Mouse (Mus musculus): ENCODE data around the gene Lypd6b.

The Lypd6b gene

DNA sequence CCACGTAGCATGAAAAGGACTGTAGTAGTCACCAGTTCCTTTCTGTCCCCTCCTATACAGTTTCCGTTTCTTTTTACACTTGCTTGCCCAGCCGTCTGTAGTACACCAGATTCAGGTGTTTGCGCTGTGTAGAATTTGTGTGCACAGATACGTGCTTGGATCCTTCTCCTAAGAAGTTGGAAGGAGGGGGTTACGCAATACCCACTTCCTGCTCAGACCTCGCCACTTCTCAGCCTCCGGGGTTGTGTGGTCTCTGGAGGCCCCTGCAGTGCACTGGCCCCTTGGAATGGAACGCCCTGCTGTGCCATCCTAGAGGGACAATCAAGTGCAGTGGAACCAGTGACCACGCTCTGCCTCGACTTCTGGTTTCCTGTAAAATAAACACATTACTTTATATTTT is 16.3 kb upstream of the Lypd6b start:
- peak; percentile 7 to 28 for DNase-seq

DNA sequence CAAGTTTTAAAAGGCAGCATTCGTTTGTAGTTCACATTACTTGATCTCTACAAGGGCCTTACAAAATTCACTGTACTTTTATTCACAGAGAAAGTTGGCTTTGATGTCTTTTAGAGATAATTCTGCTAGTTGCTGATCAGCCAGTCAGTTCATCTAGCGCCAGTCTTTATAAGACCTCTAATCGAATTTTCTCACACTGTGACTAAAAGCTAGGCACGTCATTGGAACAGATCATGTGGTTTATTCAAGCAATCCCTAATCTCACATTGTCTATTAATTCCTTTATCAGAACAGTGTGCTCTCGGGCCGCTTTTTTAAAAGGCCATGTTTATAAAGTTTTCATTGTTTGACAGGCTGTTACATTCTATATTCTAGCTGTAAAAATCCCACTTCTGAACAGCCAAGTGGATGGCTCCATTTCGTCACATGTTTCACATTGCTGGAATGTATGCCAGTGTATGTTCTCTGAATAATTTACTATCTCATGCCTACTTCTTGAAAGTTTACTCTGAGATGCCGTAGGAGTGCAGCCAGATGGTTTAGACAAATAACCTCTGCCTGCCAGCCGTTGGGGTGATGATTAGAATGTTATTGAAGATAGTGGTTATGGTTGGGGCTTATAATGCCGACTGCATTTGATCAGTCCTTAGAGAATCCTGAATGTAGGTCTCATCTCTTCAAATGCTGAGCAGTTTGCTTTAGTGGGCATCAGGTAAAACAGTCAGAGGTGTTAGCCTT is 14.1 kb upstream of the Lypd6b start:
- DNase-seq, result no peak

DNA sequence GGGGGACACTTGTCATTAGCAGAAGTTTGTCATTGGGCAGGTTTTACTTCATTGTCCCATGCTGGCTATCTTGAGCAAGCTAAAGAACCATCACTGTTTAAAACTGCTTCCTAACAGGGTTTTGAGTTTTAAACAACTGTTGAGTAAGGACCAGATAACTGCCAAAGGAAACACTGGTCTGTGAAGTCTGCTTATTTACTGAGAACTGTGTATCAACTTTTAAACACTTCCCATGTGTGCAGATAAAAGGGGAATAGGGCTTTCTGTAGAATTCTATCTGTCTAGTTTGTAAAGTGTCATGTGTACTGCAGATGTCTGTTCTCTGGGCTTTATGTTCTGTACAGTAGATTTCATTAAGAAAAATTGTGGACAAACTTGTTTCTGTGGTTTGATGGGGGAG is 13.3 kb upstream of the Lypd6b start:
- DNase-seq, result no peak

DNA sequence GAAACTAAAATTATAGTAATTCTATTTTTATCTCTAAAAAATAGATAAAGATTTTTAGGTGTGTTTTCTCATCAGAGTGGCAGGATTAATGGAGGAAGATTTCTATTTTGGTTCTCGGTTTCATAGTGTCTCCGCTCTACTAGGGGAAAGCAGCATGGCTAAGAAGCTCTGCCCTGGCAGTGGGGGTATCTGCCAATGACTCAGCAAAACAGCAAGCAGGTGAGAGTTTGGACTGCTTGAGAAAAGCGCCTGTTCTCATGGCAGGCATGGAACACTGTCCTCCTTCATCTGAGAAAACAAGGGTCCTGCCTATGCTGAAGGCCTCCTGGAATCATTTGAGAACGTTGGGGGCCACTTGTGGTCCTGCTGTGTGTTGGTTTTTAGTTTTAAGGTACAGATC is 12.3 kb upstream of the Lypd6b start:
- no peak for DNase-seq

DNA sequence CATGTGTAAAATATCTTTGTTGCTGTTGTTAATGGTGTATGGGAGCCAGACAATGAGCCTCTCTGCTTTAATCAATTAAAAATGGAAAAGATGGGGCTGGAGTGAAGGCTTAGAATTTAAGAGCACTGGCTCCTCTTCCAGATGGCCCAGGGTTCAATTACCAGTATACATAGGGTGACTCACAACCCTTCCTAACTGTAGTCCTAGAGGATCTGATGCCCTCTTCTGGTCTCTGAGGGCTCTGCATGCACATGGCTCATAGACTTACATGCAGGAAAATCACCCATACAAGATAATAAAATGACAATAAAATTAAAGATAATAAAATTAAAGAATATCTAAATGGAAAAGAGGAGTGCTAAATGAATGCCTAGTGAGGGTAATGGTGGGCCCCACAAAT is 11.8 kb upstream of the Lypd6b start:
- DNase-seq, result peak in 1 of 2 experiments; percentile 7

DNA sequence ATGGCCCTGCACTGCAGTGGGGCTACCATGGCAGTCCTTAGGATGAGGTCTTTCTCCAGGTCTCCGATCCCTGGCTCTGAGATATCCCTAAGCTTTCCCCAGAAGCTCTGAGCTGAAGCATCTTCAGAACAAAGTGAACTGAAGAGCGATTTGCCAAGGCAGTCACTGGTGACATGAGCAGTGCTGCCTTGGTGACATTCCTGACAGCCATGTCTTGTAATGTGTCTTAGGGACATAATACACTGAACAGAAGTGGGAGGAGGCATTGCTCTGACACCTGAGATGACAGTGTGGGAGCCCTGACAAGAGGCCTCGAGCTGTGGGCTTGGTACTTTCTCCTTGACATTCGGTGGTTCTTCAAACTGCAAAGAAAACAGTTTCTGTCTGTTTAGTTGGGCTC is 11.1 kb upstream of the Lypd6b start:
- no peak for DNase-seq

DNA sequence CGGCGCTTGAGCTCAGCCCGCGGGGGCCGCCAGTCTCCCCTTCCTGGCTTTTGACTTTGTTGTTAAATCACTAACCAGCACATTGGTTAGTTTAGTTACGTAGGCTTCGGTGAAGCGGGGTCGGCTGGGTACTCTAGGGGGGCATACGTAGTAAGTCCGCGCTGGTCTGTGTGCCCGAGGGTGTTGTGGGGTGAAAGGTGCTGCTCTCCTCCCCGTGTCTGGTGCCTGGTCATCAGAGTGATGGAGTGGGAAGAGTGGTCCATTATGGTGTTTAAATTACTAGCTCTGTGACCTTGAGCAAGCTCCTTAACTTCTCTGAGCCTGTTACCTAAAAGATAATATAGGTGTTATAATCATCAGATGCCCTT is 547 bp downstream of the Lypd6b start:
- no peak for DNase-seq

DNA sequence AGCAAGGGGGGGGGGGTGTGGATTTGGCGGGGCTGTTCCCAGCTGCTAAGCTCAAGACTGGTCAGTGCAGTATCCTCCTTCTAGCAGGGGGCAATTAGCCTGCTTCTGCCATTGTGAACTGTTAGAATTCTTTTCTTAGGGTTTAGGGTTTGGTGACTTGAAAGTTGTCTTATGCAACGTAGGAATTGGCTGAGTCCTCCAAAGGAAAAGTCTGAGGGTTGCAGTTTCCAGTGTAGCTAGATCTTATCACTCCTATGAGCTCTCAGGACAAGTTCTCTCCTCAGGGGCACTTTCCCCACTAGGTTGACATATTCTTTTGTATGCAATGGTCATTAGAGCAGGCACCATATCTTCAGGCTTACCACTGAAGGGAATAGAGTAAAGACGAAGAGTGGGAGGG is 1.2 kb downstream of the Lypd6b start:
- no peak for DNase-seq

DNA sequence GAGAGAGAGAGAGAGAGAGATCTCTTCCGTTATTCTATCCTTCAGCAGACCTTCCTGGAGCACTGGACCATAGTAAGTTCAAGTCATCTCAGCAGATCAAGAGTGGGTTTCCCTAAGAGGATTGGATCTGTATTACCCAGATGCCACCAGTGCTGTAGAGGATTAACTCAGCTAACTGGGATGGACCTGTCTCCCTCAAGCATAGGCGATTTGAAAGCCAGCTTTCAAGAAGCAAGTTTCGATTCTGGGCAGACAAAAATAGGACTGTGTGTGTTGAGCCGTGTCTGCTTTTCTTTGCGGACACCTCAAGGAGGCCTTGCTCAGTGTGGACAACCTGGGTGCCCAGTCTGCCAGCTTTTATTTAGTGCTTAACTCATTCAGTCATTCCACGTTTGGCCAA is 1.6 kb downstream of the Lypd6b start:
- no peak for DNase-seq

DNA sequence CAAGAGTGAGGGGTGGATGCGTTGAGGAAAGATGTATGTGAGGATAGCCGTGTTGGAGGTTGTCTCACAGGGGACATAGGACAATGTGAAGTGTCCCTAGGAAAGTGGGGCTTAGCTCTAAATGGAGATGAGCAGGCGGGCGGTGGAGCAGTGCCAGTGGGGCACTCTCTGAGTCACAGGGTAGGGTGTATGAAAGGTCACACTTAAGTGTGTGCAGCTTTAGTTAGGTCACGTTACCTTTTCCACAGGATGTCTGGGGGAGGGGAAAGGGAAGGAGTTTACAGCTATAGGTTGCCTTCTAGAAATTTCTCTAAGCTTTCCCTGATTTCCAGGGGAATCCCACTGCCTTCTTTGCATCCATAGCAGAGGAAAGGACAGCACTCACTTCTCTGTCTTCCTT is 2.0 kb downstream of the Lypd6b start:
- DNase-seq, result no peak

DNA sequence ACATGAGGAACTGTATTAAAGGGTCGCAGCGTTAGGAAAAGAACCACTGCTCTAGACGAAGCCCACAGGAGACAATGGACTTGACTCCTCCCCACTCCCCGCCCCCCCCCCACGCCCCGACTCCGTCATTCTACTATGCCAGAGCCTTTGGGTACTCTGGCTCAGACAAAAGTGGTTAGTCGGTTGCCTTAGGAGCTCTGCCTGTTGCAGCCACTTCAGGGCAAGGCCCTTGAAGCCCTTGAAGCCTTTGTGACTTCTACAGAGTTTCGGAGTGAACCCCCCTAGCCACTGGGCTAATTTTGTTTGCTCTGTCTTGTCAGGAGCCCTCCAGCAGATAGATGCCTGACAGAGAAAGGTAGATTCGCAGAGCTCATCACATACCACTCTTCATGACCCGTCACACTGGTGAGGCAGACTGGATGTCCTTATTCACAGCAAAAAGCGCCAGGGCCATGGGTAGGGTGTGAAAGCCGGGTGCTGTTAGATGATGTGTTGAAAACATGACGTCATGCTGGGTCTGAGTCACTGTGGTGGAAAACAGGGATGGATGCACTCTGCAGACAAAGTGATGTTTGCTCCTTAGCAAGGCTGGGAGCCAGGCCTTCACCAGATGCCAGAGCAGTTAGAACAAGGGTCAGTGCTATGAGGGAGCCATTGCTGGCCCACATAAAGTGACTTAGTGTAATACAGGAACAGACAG is 10.1 kb downstream of the Lypd6b start:
- no peak for DNase-seq

DNA sequence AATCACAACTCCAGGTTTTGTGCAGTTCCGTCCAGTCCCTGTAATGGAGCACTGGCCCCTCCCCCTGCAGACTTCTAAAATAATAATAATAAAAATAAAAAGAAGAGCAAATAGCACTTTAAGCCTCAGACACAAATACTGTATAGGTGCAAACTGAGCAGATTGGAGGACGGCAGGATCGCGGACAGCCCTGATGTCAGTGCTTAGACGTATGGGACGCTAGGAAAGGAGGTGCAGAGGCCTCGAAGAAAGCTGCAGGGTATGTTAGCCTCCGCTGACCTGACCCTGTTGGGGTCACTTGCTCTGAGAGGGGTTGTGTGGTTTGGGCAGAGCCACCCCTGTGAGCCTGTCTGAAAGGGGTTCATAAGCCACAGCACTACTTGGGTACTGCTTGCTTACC is 17.0 kb downstream of the Lypd6b start:
- DNase-seq, result no peak

DNA sequence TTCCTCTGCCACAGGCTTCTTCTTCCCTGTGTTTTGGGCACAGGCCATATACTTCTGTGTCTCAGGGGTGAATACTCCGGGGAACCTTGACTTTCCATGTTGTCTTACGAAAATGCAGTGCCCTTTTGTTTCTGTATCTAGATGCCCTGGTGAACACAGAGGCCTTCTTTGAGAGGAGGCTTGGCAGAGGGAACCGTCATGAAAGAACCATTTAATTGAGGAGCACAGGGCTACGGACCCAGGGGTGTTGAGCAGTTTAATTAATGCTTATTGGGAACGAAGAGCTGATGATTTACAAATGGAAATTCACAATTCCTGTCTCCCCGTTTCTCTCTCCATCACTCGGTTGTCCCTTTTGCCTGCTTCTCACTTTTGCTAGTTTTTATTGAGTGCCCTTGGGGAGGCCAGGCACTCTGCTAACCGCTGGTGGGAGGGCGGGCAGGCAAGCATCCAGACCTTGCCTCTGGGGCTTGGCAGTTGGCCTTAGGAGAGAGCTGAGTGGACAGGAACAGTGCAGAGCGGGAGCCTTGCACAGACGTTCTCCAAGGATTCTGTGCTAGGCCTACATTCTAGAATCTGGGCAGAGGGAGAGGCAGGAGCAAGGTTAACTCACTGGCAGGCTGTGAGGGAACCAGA is 18.4 kb downstream of the Lypd6b start:
- DNase-seq, result peak in 1 of 2 experiments; percentile 9

DNA sequence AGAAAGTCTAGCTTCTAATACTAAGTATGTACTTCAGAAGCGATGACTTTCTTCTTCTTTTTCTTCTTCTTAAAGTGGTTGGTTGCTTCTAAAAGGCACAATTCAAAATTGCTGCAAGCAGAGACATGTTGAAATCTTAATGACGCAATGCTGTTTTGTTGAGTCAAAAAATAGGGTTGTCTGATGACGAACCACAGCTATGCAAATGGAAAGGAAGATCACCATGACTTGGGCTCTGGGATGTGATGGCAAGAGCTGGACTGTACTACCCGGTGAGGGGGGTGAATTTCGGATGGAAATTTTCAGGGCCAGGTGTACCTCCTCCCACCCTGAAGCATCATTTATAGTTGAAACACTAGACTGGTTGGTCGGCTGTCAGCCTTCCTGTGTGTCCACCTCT is 22.0 kb downstream of the Lypd6b start:
- DNase-seq, result peak in 1 of 2 experiments; percentile 39

DNA sequence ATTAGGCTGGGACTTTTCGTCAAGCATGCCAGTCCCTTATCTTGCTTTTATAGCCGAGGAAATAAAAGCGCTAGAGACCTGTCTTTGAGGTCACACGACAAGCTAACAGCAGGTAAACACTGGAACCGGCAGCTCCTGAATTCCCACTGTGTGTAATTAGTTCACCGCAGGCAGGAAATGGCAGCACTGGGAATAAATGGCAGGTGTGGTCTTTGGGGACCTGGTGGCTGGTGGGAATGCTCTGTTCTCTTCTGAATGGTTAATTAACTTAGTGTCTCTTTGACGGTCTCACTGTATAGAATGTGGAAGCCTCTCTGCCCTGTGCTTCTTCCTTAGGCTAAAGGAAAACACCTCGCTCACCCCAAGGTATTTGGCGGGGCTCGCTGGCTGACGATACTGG is 23.9 kb downstream of the Lypd6b start:
- DNase-seq, result peak in 1 of 2 experiments; percentile 39

DNA sequence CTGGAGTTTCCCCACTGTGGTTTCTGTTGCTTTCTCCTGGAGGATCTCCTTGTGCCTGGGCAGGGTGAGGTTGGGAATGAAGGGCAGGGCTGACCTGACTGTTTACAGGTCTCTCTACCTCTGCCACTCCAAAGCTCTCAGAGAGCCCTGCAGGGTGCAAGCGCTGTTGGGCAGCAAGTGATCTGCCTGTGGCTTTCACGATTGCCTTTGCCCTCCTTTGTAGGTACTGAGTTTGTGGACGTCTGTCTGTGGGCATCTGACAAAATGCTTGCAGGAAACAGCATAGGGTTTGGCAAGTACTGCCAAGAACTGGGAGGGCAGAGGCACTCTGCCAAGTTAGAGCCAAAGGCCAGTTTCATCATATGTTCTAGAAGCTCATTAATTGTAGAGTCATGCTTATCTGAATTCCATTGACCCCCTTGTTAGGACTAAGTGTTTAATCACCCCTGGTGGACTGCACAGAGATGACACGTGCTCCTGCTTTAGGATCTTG is 24.4 kb downstream of the Lypd6b start:
- peak; percentile 80 to 86 for DNase-seq

DNA sequence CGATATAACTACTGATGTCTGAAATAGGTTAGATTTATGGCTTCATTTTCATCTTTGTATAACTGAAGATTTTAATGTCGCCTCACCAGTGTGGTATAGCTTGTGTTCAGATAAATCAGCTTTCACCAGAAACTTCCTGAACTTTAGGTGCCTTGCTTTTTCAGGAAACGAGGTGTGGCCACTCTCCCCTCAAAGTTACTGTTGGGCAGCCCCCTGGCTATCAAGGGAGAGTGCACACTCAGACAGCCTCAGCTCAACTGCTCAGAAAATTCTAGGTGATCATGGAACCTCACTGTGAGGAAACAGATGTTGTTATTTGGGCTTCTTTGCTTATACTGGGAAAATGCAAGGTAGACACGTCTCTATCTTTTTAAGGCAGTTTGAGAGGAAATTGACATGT is 25.7 kb downstream of the Lypd6b start:
- no peak for DNase-seq

DNA sequence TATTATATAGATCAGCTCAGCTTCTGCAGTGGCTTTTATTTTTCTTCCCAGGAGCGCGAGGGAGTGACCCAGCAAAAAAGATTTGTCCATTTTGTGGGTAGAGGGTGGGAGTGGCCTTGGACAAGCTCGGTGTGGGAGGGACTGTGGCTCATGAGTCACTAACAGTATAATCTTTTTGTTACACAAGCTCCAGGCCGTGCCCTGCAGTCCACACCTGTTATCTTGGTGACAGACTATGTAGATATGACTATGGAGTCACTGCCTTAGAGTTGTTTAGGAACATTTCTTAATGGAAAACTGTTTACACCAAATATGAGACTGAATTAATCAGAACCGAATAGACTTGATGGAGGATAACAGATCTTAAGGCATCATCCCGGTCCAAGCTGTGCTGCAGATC is 26.5 kb downstream of the Lypd6b start:
- DNase-seq, result peak; percentile 67 to 82

DNA sequence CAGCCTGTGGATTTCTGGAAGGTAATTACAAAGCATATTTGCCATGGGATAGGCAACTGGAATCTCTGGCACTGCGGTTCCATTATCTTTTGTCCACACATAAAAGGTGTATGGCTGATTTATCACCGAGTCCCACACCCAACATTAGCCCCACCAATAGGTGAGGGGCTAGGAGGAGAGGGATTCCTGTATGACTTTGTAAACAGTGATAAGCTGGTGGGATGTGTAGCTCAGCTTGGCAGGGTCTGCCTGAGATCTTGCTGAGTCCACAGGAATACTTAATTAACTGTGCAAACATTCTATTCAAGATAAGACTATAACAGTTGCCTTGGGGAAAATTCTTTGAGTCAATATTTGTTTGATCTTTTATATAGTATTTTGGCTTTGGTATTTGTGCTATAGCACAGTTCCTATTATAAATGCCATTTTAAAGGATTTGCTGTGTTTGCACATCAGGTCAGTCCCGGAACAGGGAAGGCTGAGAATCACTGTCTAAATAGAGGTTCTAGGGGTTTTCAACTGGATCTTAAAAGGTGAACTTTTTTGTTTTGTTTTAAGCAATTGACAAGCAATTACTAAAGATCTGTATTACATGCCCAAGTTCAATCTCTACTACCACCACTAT is 28.3 kb downstream of the Lypd6b start:
- no peak for DNase-seq

DNA sequence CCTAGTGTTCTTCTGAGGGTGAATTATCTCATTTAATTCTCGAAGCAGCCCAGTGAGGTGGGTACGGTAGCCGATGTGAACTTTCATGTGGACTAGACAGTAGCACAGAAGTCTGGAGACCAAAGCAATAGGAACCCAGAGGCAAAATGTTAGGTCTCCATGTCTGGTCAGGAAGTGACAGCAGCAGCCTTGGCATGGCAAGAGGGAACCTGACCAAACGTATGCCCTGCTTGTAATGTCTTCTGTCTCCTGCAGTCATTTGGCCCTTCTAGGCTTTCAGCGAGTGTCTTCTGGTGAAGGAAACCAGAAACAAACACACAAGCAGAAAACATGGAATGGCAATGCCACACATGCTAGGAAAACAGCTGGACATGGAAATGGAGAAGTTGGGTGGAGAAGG is 29.1 kb downstream of the Lypd6b start:
- DNase-seq, result no peak

DNA sequence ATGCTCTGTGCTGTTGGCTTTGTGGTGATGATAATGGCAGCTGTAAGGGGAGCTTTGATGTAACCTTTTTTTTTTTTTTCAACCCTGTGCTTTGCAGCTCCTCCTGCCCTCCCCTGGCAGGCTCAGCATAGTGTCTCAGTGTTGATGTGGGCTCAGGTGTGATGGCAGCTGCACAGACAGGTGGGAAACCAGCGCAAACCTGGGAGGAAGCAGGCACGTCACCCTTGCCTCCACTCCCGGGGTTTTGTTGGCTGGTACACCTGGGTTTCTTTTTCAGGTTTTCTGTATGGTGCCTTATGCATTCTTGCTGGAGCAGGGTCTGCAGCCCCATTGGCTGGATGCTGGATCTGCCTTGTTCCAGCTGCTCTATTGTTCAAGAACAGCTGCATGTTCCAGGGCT is 29.7 kb downstream of the Lypd6b start:
- no peak for DNase-seq

DNA sequence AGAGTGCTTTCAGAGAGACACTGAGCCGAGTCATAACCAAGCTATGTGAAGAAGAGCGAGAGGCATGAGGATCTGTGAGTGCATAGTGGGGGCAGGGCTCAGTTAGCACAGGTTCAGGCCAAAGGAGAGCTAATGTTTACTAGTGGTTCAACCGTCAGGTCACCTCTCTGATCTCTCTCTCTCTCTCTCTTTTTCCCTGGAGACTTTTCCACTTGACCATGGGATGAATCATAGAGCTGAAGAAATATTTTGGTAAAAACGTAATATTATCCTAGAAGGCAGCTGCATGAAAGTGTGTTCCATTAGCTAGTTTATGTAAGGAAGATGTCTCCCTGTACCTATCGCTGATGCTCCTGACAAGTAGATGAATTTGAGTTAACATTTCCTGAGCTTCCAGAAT is 30.6 kb downstream of the Lypd6b start:
- no peak for DNase-seq

DNA sequence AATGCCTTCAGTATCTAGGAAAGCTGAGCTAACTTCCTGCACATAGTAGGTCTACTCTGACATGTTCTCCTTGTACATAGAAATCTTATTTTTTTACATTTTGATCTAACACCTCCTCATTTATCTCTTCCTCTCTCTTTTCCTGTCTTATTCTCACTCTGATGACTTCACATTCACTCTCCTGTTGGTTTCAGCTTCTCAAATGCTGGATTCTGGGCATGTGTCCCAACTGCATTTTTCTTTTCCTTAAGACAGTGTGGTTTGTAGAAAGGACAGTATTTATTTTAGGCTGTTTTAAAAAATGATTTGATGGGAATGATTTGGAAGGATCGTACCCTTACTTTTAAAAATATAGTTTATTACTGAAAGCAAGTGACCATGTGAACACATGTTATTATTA is 34.8 kb downstream of the Lypd6b start:
- no peak for DNase-seq

DNA sequence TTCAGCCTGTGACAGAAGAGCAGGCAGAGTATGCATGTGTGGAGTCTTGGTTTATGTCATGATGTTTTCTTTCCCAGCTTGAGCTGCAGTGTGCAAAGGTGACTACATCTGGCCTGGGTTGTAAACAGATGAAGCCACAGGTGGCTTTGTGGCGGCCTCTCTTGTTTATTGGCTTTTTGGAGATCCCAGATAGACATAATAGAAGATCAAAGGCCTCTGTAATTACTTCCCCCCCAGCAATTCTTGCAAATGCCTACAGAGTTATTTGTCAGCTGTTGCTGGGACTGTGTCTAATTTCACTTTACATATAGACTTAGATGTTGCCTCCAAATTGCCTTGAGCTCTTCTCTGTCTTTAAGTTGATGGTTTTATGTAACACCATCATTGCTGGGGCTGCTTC is 38.1 kb downstream of the Lypd6b start:
- DNase-seq, result no peak
